In the genomic region with DNA sequence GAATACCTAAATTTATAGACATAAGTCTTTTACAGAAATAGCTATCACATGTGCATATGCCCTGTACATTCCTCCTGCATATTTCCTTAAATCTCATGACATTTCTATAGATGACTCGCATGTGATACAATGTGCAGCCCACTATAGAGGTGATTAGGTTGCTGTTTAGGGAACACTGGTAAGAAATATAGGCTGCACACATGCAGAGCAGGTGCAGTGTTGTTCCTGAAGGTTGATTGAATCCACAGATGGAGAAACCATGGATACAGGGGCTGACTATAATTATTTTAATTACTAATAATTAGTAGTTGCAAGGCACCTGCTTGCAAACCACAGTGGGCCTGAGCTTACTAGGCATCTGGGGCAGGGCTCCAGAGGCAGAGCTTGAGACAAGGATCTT, we compare ENCODE assay signal across 14 mouse cellular contexts. TPM values are rescaled to one million over a fixed set of nuclear protein-coding genes. Genes with fewer than 3 reads are reported as not detected.
DNase-seq lines count a peak whose midpoint lies in the region; ATAC-seq and TF ChIP-seq lines count a peak whose summit lies in the region.
"Had no signal": no experiment of that assay in that cellular context is flagged by ENCODE, and none has a peak within 500 bp of the region (broad histone marks: within the 10 kb centered on the region; RNA-seq: fewer than 3 reads in every experiment).

No protein-coding gene starts in this region.

- no peak overlapping the region for H3ac ChIP-seq in myocyte (ENCODE audit: control insufficient read depth, insufficient read length)

- peaks cover 44% of the 10 kb centered on the region for H3K4me1 ChIP-seq in heart, embryonic 15.5 days (replicated peaks)
- peaks cover 8% of the 10 kb centered on the region; the same call in 1 of the 2 replicates for H3K4me1 ChIP-seq in midbrain, embryonic 13.5 days (replicated peaks)
- H3K4me1 ChIP-seq in midbrain, embryonic 15.5 days = peaks cover 7% of the 10 kb centered on the region; the same call in 1 of the 2 replicates
- H3K4me1 ChIP-seq in embryonic facial prominence, embryonic 14.5 days (ENCODE audit: control insufficient read depth, insufficient read depth, low read length) = peaks cover 25% of the 10 kb centered on the region

- no peak overlapping the region for H3K4me2 ChIP-seq in heart, embryonic 15.5 days
- no peak overlapping the region for H3K4me2 ChIP-seq in midbrain, embryonic 13.5 days (replicated peaks)
- no peak overlapping the region for H3K4me2 ChIP-seq in midbrain, embryonic 15.5 days
- no peak overlapping the region for H3K4me2 ChIP-seq in embryonic facial prominence, embryonic 14.5 days (ENCODE audit: low read depth, low read length)
- H3K4me2 ChIP-seq in myocyte (ENCODE audit: low read depth) = peak overlapping the region; percentile 49
- H3K4me2 ChIP-seq: heart, embryonic 11.5 days; kidney, embryonic 15.5 days; neural tube, embryonic 15.5 days had no signal

- no peaks in the 10 kb centered on the region for H3K27me3 ChIP-seq in heart, embryonic 15.5 days
- H3K27me3 ChIP-seq in midbrain, embryonic 13.5 days = no peaks in the 10 kb centered on the region
- H3K27me3 ChIP-seq in midbrain, embryonic 15.5 days (replicated peaks) = no peaks in the 10 kb centered on the region
- H3K27me3 ChIP-seq in embryonic facial prominence, embryonic 14.5 days (replicated peaks; ENCODE audit: control insufficient read depth, insufficient read depth, low read length) = no peaks in the 10 kb centered on the region
- no peaks in the 10 kb centered on the region for H3K27me3 ChIP-seq in myocyte (ENCODE audit: control insufficient read depth, insufficient read depth, insufficient read length)
- H3K27me3 ChIP-seq: kidney, embryonic 15.5 days; megakaryocyte, embryonic 14.5 days; neural tube, embryonic 15.5 days had no signal

- no peak overlapping the region for H3K4me3 ChIP-seq in heart, embryonic 15.5 days
- H3K4me3 ChIP-seq in midbrain, embryonic 13.5 days (replicated peaks) = no peak overlapping the region
- H3K4me3 ChIP-seq in midbrain, embryonic 15.5 days = no peak overlapping the region
- H3K4me3 ChIP-seq in embryonic facial prominence, embryonic 14.5 days (ENCODE audit: low read depth, low read length) = no peak overlapping the region
- H3K4me3 ChIP-seq in myocyte = no peak overlapping the region
- H3K4me3 ChIP-seq: kidney, embryonic 15.5 days; layer of hippocampus, adult 2 months; megakaryocyte, embryonic 14.5 days; neural tube, embryonic 15.5 days had no signal

- H3K36me3 ChIP-seq in heart, embryonic 15.5 days = no peaks in the 10 kb centered on the region
- no peaks in the 10 kb centered on the region for H3K36me3 ChIP-seq in midbrain, embryonic 13.5 days
- no peaks in the 10 kb centered on the region for H3K36me3 ChIP-seq in midbrain, embryonic 15.5 days (replicated peaks)
- H3K36me3 ChIP-seq in embryonic facial prominence, embryonic 14.5 days (ENCODE audit: control insufficient read depth, insufficient read depth, low read length) = no peaks in the 10 kb centered on the region
- H3K36me3 ChIP-seq in myocyte (ENCODE audit: control insufficient read depth, insufficient read depth) = no peaks in the 10 kb centered on the region
- H3K36me3 ChIP-seq: kidney, embryonic 15.5 days; neural tube, embryonic 15.5 days had no signal

- H3K79me2 ChIP-seq in myocyte (ENCODE audit: control insufficient read depth, insufficient read depth) = no peaks in the 10 kb centered on the region

- 86% methylated on average over 1 of the region's 1 CpGs for WGBS in heart, embryonic 15.5 days
- WGBS in midbrain, embryonic 13.5 days = 84% methylated on average over 1 of the region's 1 CpGs
- 83% methylated on average over 1 of the region's 1 CpGs for WGBS in midbrain, embryonic 15.5 days
- 52% methylated on average over 1 of the region's 1 CpGs for WGBS in embryonic facial prominence, embryonic 14.5 days

- peak overlapping the region; percentile 60 for H3K27ac ChIP-seq in heart, embryonic 15.5 days
- H3K27ac ChIP-seq in midbrain, embryonic 13.5 days = peak overlapping the region; percentile 30; the same call in 1 of the 2 replicates
- no peak overlapping the region for H3K27ac ChIP-seq in midbrain, embryonic 15.5 days
- peak overlapping the region; percentile 75; the same call in 1 of the 2 replicates for H3K27ac ChIP-seq in embryonic facial prominence, embryonic 14.5 days (replicated peaks; ENCODE audit: low read depth, low read length)
- H3K27ac ChIP-seq: kidney, embryonic 15.5 days; layer of hippocampus, adult 2 months; neural tube, embryonic 15.5 days had no signal

- H3K9ac ChIP-seq in heart, embryonic 15.5 days = no peak overlapping the region
- H3K9ac ChIP-seq in midbrain, embryonic 13.5 days (replicated peaks) = no peak overlapping the region
- H3K9ac ChIP-seq in midbrain, embryonic 15.5 days = no peak overlapping the region
- no peak overlapping the region for H3K9ac ChIP-seq in embryonic facial prominence, embryonic 14.5 days (ENCODE audit: low read depth, low read length)
- H3K9ac ChIP-seq: kidney, embryonic 15.5 days; neural tube, embryonic 15.5 days had no signal

- DNase-seq in heart, adult 8-10 months (ENCODE audit: low spot score) = no peak
- DNase-seq in embryonic facial prominence, embryonic 14.5 days (ENCODE audit: low spot score) = no peak
- DNase-seq in left cerebral cortex, adult 18-20 months (ENCODE audit: low spot score in 2 of 2) = no peak
- DNase-seq: cerebellum, adult 2 months had no signal

- no peak for ATAC-seq in heart, embryonic 15.5 days (replicated peaks; ENCODE audit: insufficient number of reproducible peaks, insufficient read depth, low FRiP score, low read depth)
- no peak for ATAC-seq in midbrain, embryonic 13.5 days
- ATAC-seq in midbrain, embryonic 15.5 days (replicated peaks) = no peak
- peak; percentile 66 for ATAC-seq in embryonic facial prominence, embryonic 14.5 days (ENCODE audit: low read depth)

- no peak for TF ChIP-seq POLR2A in myocyte (IDR thresholded peaks at IDR 0.05; ENCODE audit: insufficient read length, low read depth)

- no peaks in the 10 kb centered on the region for H3K9me3 ChIP-seq in heart, embryonic 15.5 days (replicated peaks)
- no peaks in the 10 kb centered on the region for H3K9me3 ChIP-seq in midbrain, embryonic 13.5 days
- no peaks in the 10 kb centered on the region for H3K9me3 ChIP-seq in midbrain, embryonic 15.5 days
- no peaks in the 10 kb centered on the region for H3K9me3 ChIP-seq in embryonic facial prominence, embryonic 14.5 days (ENCODE audit: control insufficient read depth, low read length)
- H3K9me3 ChIP-seq: kidney, embryonic 15.5 days; megakaryocyte, embryonic 14.5 days; neural tube, embryonic 15.5 days had no signal

TF ChIP-seq in myocyte, 11 proteins besides CTCF, POLR2A, EP300 and RAD21:
- peak in 1 of 3 experiments; percentile 26 for TF ChIP-seq MYOD1 (IDR thresholded peaks at IDR 0.05; ENCODE audit: control insufficient read depth in 1 of 3, insufficient read length in 2 of 3, low read depth in 2 of 3)
- TF ChIP-seq POLR2AphosphoS2 (IDR thresholded peaks at IDR 0.05; ENCODE audit: insufficient read length, low read depth) = no peak
- TF ChIP-seq MYOG (IDR thresholded peaks at IDR 0.05; ENCODE audit: control insufficient read depth in 1 of 3, insufficient read depth in 1 of 3, insufficient read length in 2 of 3, low read depth in 2 of 3) = no peak
- no peak for TF ChIP-seq USF1 (IDR thresholded peaks at IDR 0.05; ENCODE audit: low read depth)
- no peak for TF ChIP-seq CEBPB (IDR thresholded peaks at IDR 0.05; ENCODE audit: insufficient read depth, poor library complexity, severe bottlenecking)
- TF ChIP-seq REST (IDR thresholded peaks at IDR 0.05; ENCODE audit: insufficient read depth, insufficient read length) = no peak

RNA-seq across cellular contexts. Expression of a gene that starts 48.5 kb away (rescaled TPM):
- polyA plus RNA-seq in heart, embryonic 15.5 days (2015; fragmentation: Nextera tagmentation; extraction: Ambion mirVana) = 0.46 and 0.97 TPM in 2 replicates
- 1 to 10 TPM in 1 of 4 experiments, under 1 TPM in 3; 0.72 to 1.3 (median 0.74) TPM for total RNA-seq in heart, adult 8-10 months (2022)
- polyA plus RNA-seq in midbrain, embryonic 13.5 days (2015; fragmentation: Nextera tagmentation; extraction: Ambion mirVana) = 3.5 and 4.0 TPM in 2 replicates
- polyA plus RNA-seq in midbrain, embryonic 15.5 days (2015; fragmentation: Nextera tagmentation; extraction: Ambion mirVana) = 1.9 and 2.3 TPM in 2 replicates
- polyA plus RNA-seq in embryonic facial prominence, embryonic 14.5 days (2014; fragmentation: Nextera tagmentation; extraction: Ambion mirVana) = 3.3 and 3.7 TPM in 2 replicates
- 0.25 TPM for polyA plus RNA-seq in myocyte (2012; fragmentation: generic; extraction: Trizol)
- 1 to 10 TPM; 2.9 to 3.8 TPM for total RNA-seq in left cerebral cortex, adult 18-20 months (2021)
- total RNA-seq: liver, adult 2 months had no signal
